Mouse (Mus musculus): ENCODE measurements around the gene Ppp4r2.

GRCm38 (mm10) chr6:100828565-100828964, 4.9 kb upstream of the Ppp4r2 start:
- TF ChIP-seq CTCF (IDR thresholded peaks at IDR 0.05; ENCODE audit: low read depth) (no peak), EP300 (IDR thresholded peaks at IDR 0.05; ENCODE audit: low read depth) (no peak)

All from liver, embryonic 14.5 days (tissue).